Mouse (Mus musculus) urinary bladder, postnatal 10 days (tissue): ENCODE results near the gene Haus4.

Experiments used
- DNase-seq: peaks from one replicate; pipeline ENCODE4 v3.0.0; 2022; ENCODE audit warnings: low spot score

The Haus4 gene

DNA sequence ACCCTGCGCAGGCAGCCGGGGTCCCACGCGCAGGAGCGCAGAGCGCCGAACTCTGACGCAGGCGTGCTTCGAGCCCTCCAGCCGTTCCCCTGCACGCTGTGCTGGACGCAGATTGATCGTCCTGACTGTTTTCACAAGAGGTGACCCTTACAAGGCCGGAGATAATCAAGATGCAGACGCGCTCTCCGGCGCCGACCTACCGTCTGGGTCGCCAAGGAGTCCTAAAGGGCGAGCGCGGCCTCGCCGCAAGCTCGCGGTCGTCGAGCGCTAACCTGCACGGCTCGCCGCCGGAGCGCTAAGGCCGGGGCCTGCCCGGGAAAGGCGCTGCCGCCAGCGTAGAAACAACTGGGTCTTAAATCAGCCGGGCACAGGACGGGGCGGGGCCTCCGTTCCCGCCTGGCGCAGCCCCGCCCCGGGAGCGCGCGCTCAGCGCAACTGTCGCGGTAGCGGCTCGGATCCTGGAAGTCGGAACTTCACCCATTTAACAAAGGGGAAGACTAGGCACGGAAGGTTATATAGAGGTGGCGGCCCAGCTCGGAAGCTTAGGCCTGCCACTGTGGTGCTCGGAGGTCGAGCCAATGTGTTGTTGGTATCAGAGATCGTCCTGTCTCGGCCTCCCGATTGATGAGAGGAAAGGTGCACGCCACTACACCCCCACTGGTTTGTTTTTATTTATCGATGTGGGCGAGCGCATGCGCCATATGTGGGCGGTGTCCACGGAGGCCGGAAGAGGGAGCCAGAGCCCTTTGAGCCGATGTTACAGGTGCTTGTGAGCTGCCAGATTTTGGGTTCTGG is at the start of gene Haus4:
Gene Haus4, minus strand, starts transcription at position 642 of the 795 bp plus-strand sequence.
- DNase-seq = no peak

DNA sequence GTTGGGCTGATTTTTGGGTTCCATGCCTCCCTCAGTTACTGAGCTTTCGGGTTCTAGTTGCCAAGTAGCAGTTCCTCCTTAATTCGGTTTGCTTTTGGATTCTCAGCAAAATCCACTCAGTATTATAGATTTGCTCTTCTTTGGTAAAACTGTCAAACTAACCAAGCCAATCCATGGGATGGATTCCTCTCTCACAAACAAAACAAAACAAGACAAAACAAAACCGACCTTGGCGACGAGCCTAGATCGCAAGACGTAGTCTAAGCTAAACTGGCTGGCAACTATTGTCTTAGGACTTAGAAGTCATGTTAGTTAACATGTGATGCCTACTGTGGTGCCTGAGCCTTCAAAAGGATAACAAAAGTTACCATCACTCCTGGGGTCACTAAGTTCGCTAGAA is 49.3 kb upstream of the Haus4 start:
- no peak for DNase-seq

DNA sequence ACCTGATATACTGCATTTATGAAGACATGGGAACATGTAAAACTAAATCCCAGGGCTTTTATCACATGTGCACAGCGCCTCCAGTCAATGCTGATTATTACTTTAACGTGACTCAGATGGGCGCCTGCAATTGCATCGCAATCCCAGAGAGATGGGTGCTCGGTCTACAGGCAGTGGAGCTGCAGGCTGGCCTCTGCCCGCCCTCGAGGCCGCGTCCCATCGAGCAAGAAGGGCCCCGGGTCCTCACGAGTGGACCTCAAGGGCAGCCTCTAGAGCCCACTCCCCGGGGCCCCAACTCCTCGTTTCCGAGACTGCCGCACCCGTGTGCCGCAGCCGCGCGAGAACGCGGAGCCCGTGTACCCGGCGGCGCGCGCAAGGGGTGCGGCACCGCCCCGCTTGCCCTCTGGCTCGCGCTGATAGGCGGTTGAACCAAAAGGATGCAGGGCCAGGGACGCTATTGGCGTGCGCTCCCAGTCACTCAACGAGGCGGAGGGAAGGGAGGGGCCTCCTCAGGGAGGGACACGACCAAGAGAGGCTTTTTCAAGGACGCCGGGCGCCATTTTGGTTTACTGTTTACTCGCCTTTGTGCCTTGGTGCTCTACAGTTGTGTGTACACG is 48.7 kb upstream of the Haus4 start:
- DNase-seq = peak; percentile 86

DNA sequence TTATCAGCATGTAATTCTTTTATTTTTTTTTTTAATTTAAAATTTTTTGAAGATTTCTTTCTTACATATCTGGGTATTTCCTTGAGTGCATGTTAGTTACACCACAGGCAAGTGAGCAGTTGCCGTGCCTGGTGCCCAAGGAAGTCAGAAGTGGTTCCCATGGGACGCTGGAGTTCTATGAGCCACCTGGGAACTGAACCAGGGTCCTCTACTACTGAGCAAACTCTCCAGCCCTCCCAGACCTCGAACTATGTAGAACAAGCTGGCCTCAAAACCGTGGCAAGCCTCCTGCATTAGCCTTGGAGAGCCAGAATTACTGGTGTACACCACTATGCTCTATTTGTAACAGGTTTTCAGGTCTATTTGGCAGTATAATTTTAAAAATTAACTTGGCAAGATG is 48.2 kb upstream of the Haus4 start:
- no peak for DNase-seq

DNA sequence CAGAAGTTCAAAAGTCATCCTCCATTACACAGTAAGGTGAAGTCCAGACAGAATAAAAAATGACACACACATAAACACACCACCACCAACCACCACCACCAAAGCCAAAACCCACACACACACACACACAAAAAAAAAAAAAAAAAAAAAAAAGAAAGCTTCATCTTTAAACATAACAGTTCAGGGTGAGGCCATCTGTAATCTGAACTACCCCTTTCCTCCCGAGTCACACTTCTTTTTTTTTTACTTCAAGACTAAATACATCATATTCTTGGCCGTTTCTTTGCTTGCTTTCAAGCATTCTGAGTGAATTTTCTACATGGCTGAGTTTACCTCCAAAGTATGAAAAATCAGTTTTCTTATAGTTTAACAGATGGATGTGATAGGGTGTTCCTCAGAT is 47.2 kb upstream of the Haus4 start:
- DNase-seq = no peak

DNA sequence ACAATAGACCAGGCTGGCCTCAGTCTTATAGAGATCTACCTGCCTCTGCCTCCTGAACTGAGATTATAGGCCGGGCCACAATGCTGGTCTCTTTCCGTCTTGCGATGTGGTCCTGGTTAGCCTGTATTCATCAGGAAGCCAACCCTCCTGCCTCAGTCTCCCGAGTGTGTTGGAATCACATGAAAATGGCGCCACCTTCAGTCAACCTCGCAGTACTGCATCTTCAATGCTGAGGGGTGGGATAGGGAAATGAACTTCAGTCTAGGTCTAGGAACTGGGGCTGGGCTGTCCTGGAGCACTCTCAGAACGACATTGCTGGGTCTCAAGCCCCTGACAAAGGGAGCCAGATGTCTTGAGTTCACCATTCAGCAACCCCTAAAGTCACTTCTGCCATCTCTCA is 42.7 kb upstream of the Haus4 start:
- no peak for DNase-seq

DNA sequence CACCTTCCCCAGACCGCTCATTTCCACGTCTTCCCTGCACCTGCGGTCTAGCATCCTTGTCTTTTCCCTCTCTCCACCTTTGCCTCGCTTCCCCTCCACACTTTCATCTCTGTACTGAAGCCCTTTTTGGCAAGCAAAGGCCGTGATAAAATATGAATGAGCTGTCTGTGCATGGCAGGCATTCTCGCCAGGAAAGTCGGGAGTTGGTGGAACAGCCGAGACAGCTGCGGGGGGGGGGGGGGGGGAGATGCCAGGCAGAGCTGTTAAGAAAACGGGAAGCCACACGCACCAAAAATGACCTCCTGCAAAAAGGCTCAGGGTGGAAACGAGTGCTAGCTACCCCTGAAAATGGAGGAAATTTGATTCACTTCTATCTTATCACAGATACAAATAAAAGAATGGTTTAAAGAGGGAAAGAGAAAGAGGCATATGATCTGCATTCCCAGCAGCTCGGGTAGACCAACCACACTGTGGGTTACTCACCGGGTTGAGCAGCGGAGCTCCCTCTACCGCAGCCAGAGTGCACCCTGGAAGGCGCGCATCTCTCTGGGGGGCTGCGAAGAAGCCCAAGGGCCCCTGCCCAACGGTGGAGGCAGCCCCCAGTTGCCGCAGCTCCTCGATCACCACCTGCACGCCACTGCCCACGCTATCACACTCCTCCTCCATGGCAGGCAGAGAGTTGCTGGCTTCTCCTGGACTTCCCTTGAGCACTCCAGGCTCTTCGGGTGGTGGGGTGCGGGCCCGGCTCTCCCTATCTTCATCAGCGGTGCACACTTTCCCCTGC is 40.4 kb upstream of the Haus4 start:
- no peak for DNase-seq

DNA sequence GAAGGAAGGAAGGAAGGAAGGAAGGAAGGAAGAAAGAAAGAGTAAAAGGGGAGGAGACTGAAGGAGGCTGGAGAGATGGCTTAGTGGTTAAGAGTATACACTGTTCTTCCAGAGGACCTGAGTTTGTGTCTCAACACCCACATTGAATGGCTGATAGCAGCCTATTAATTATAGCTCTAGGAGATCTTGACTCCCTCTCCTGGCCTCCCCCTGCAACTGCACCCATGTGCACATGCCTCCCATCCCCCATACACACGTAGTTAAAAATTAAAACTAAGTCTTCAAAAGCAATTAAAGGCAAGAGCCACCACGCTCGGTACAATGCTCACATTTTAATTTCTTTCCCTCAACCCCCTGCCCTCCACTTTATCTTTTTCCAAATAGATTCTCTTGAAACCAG is 39.6 kb upstream of the Haus4 start:
- no peak for DNase-seq

DNA sequence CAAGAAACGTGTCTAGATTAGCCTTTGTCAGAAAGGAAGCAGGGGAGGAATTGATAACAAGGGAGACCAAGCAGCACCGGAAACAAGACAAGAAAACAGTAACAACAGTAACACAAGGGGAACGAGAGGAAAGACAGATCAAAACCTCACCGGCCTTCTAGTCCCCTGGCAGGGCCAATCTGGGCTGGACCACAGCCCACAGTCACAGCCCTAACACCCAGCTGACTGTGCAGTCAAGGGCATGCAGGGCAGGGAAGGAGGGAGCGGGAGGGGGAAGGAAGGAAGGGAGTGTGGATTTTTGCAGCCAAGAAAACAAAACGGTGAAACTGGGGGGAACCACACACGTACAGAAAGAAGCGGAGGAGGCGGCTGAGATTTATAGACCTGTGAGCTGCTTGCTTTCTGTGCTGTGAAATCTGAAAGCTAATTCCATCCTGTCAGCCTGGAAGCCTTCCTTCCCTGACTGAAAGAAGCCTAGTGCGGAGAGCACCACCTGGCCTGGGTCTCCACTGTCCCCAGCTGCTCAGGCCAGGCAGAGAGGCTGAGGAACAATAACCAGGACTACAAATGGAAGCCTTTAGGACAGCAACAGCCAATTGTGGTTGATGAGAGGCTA is 38.0 kb upstream of the Haus4 start:
- DNase-seq = no peak

DNA sequence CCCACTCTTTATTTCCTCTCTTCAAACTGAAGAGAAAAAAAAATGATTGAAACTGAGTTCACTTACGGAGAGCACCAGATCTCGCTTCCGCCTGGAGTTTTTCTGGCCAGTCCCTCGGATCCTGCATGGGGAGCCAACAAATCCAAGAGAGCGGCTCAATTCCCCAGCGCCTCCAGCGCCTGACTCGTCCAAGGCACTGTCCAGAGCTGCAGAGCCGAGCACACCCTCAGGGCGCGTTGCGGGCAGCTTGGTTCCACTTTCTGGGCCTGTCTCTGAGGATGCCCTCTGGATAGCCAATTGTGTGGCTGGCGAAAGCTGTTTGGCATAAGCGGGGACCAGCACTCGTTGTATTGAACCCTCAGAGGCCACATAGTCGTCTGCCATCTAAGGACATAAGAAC is 36.6 kb upstream of the Haus4 start:
- DNase-seq = no peak

DNA sequence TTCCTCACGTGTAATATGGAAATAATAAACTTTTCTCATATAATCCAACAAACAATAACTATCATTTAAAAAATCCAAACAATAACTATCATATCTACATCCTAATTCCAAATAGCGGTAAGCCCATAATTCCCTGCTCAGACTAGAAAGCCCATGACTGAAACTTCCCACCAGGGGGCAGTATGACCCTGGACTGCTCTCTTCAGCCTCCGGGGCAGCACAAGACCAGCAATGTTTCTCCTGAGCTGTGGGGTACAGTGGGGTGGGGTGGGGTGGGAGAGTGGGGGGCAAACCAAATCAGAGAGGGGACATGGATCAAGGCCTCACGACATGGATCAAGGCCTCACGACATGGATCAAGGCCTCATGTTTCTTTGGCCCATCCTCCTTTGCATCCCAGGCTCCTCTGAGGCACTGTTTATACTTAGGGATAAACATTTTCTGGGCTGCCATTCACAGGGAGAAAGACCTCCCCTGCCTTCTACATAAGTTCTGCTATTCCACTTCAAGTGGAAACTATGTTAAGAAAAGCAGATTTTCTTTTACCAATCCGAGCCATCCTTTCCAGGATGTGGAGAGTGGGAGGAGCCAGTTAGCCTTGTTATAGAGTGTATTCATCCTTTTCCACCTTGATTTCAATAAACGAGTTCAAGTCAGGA is 29.4 kb upstream of the Haus4 start:
- DNase-seq = no peak

DNA sequence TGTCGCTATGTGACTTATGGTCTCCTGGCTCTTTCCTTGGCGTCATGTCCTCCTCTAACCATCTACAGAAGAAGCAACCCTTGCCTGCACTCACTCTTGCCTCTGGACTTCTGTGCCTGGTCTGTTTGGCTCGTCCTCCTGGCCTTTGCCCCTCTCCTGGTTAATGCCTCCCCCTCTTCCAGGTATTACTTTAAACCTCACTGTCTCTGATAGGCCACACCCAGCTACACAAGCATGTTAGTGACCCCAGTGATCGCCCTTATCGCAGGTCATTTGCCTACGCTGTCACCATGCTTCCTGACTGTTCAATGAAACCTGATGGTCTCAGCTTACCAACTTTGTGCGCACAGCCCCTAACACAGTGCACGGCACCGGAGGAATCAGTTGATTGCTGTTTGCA is 28.1 kb upstream of the Haus4 start:
- no peak for DNase-seq

DNA sequence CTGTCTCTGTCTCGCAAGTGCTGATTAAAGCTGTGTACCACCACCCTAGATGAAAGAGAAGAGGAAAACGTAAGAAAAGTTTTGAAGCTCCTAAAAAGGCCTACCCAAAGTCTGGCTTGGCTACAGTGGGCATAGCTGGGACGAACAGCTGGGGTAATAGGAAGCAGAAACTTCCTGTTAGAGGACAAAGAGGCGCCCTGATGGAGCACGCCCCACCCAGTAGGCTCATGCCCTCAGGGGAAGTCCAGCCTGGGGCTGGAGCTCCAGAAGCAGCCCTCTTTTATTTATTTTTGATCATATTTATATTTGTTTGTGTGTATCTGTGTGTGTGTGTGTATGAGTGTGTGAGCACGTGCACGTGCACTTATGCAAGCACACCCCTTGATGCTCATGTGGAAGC is 25.2 kb upstream of the Haus4 start:
- DNase-seq = no peak

DNA sequence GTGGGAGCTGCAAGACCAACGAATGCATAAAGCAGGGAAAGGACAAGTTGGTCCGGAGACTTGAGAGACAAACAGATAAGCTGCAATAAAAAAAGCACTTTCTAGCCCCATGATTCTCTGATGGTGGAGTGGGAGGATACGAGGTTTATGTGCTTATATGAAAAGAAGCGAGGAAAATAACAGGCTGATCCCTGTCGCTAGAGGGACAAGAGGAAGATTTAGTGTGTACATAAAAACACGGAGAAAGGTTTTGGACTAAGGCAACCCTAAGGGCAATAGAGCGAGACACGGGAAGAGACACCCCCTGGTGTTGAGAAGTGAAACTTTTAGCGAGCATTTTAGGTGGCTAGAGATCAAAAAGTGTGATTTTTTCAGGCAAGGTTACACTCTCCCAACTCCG is 23.6 kb upstream of the Haus4 start:
- no peak for DNase-seq

DNA sequence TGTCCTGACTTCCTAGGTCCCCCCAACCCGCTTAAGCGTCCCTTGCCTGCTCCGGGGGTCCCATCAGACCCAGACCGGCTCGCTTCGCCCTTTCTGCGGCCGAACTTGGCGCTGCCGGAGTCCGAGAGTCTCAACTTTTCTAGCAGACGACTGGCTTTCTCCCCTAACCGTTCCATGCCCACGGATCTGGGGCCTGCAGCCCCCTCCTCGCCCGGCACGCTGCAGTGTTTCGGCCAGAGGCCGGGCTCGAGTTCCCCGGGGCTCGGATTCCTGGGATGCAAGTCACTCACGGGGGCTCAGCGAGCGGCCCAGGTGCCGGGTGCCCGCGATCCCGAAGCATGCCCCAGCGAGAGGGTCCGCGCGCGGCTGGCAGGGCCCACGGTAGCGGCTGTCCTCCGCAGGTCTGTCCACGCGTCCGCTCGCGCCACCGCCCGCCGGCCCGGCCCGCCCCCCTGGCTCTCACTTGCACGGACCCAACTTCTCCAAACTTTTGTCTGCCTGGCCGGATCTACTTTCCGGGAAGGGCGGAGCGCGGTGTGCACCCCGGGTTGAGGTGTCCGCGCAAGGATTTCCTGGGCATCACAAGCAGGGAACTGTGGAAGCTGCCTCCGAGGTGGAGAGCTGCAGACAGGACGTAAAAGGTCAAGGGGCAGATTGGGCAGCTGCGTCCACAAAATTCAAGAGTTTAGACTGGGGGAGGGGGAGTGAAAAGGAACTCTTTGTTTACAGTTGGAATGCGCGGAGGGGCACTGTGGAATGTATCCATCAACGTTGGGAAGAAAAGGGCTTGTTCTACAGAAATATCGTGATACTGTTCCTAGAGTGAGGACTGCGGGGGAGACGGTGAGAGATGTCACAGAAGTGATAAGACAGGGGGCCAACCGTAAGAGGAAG is 22.9 kb upstream of the Haus4 start, which contains the start of gene Ajuba:
Gene Ajuba, minus strand, starts transcription at position 470 of the 894 bp plus-strand sequence.
- peak; percentile 76 for DNase-seq

DNA sequence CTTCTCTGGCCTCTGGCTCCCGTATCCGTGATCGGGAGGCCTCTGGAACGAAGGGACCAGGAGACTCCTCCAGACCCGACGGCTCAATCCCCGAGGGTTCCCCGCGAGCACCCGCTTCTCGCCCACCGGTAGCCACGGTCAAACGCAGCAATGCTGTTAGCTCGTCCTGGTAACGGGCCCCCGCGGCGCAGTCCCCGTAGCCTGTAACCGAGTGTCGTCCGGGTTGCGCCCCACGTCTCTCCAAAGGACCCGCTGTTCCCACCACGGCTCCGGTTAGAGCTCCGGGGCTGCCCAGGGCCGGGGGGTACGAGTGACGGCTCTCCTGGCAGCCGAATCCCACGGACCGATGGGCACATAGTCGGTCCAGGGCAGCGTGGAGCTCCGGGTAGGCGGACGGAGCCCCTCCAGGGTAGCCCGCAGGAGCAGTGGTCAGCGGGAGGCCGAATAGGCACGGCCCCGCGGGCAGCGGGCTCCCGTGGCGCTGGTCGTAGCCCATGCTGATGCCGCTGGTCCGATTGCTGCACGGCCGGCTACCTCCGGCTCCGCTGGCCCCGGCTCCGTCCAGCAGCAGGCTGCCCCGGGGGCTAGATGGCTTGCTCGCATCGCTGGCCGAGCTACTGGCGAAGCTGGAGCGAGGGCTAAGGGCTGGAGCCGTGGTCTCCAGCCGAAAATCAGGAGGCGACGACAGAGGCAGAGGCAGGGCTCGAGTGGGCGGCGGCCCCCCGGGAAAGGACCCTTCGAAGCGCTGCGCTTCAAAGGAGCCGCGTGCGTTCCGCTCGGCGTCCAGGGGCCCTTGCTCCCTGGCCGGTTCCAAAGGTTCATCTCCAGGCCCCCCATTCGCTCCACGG is 22.0 kb upstream of the Haus4 start:
- no peak for DNase-seq

DNA sequence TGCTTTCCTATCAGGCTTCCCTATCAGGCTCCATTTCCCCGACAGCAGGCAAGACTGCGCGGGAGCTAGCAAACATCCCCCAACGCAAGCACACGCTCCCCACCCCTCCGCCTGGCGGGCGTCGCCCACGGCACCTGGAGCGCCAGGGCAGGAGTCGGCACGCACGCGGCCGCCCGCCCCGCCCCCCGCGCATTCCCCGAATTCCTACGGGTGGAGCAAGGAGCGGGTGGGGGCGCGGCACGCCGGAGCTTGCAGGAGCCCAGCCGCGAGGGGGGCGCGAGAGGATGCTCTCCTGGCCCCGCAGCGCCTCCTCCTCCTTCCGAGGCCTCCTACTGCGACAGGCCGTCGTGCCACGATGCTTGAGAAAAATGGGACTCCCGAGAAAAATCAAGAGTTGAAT is 21.2 kb upstream of the Haus4 start:
- peak; percentile 65 for DNase-seq

DNA sequence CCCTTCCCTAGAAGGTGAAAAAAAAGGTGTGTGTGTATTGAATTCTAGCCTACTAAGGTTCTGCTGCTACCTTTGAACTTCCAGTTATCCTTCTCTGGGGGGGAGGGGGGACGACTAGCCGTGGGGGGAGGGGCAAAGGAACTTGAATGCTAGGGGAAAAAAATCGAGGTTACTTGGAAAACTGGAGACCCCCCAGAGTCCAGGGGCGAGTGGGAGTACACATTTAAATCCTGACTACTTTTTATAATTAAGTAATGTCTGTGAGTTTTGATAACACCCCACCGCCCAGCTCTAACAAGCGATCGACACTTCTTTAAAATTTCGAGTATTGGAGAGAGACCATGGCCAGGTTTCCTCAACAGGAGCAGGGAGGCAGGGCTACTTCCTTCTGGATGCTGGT is 20.6 kb upstream of the Haus4 start:
- no peak for DNase-seq

DNA sequence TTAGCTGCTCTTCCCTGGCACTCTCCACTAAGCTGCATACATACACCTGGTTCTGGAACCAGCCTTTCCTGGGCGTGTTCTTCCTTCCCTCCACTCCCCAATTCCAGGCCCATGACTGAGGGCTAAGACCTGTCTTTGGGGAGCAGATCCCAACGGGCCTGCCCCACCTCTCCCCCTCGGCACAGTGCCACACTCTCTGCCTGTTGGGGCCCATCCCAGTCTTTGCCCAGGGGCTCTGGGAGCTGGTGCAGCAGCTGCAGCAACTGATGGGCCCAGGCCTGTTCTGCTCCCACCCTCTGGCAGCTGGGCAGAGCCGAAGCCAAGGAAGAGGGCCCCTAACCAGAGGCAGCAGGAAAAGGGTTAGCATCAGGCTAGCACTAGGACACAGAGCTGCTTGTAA is 19.8 kb upstream of the Haus4 start:
- DNase-seq = no peak
